Mouse (Mus musculus): ENCODE measurements at regions not wholly inside any gene's neighbourhood (a gene's known extent, or its start where the extent isn't known, plus 50 kb on each side); places are given as distances from the start of the nearest gene placed in this dataset.
A peak's percentile ranks its signal among the peaks of the same experiment; 100 is the strongest.

GRCm38 (mm10) chr3:51092079-51093028 lies 131.9 kb upstream of the Noct start:
- no peak for ATAC-seq

DNA sequence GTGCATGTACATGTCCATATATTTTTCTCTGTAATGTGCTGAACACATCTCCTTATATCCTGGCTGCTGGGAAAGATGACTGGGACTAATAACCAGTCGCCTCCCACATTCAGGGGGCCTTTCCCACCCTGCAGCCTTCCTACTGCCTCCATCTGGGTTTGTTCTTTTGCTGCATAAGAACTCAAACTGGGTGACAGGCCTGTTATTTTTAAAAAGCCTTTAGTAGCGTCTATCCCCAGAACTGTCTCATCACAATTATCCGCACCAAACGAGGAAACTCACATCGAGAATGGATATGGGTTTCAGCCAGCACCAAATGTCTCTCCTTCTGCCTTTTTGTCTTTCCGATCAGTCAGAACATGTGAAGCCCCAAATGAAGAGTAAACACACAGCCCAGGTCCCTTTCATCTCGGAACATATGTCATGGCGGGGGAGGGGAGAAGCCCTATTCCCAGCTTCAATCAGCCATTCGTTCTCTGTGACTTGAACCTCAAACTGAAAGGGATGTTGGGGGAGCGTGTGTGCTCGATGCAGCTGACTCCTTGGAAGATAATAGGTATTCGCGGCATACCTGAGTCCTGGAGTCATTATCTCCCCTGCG lies 128.3 kb upstream of the Noct start:
- ATAC-seq: no peak

DNA sequence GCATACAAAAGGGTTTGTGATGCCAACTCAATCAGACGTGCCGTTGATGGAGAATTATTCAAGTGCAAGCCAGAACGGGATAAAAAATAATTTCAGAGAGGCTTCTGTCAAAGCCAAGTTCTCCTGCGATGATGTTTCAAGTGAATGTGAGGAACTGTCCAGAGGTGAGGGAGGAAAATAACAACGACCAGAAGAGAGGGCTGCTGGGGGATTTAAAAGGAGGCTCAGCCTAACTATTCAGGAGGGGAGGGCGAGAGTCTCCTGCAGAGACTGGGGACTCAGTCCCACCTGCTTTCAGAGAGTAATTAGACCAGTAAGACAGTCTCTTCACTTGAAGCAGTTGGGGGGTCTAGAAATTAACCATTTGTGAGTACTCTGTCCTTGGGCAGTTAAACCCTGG lies 127.7 kb upstream of the Noct start:
- ATAC-seq: no peak

- ATAC-seq: no peak
Measured at GRCm38 (mm10) chr3:51097362-51097761, 126.9 kb upstream of the Noct start.

DNA sequence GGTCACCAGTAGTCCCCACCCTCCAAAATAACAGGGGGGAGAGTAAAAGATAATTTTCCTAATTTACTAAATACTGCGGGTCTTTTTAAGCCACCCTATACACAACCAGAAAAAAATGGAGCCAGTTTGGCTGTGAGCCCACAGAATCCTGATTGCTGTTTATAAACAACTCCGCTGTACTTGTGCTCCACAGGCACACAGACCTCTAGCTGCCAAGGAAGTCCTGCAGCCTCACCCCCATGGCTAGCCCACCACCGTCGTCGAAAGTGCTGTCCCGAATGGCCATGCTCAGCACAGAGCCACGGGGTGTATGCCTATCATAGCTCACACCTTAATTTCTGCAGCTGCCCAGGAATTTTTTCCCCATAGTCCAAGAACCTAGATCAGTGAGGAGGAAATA lies 124.3 kb upstream of the Noct start:
- no peak for ATAC-seq

- ATAC-seq: no peak
Measured at GRCm38 (mm10) chr3:51108639-51109202, 115.5 kb upstream of the Noct start.

- ATAC-seq: no peak
Measured at GRCm38 (mm10) chr3:51111241-51111640, 113.0 kb upstream of the Noct start.

GRCm38 (mm10) chr3:51112351-51112750 lies 111.9 kb upstream of the Noct start:
- no peak for ATAC-seq

DNA sequence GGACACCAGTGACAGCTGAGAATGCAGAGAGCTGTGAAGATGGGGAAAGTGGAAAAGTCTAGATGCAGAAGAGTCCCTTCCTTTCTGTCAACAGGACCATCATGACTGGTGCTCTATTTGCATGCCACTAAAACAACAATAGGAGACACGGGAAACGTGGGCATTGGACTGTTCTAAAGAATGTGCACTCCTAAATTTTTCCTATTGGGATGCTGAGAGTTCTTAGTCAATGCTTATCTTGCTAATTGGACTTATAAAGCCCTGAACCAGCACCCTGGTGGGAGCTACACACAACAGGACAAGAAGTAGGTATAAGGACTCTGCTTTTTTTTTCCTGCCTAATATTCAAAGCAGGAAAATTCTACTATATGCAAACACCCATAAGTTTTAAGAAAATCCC lies 108.3 kb upstream of the Noct start:
- no peak for ATAC-seq

GRCm38 (mm10) chr3:51118706-51119105 lies 105.5 kb upstream of the Noct start:
- peak; percentile 37 for ATAC-seq

DNA sequence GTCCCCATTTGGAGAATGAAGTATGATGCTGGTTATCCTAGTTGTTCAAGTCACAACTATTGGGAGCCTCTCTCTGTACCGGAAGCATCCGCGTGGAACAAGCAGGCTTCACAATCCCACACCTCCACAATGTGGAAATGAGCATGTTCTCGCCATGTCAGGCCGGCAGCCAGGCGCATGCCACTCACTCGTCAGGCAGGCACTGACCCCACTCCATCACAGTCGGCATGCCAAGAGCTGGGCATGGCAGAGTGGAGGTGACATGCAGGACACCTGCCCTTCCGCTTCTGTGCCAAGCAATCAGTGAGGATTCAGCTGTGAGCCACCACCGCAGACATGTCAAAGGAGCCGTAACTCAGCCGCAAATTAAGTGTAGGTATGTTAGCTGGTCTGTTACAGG lies 103.7 kb upstream of the Noct start:
- no peak for ATAC-seq

DNA sequence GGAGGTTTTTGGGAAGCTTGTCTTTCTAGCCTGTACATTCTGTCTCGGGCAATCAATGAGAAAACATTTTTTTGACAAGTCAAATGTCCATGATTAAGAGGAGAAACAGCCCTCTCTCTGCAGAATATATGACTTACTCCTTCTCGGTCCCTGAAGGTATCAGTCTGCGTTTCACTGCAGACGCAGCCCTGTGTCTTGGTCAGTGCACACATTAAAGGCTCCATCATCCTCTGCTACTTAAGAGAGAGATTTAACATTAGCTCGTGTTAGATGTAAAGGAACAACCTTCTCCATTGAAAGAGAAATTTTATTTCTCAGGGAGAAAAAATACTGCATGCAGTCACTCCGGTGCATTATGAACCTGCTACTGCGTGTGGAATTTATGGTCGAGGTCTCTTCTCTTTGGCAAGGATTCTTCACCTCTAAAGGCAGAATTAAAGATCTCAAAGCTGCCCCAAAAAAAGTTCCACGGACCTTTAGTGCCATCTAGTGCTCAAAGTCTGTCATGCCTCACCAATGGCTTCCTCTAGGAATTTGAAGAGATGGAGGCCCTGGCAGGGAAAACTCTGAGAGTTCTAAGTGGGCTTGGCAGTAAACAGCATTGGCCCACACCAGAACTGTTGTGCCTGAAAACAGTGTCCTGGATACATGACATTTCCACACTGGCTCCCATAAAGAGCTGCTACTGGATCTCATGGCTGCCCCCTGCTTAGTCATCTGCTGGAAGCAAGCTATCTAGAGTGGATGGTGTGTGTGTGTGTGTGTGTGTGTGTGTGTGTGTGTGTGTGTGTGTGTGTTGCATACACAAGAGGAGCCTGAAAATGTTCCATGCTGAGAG lies 102.3 kb upstream of the Noct start:
- ATAC-seq: peak; percentile 37

GRCm38 (mm10) chr3:51122541-51122935 lies 101.7 kb upstream of the Noct start:
- no peak for ATAC-seq

GRCm38 (mm10) chr3:51127875-51128274 lies 96.4 kb upstream of the Noct start:
- ATAC-seq: no peak

GRCm38 (mm10) chr3:51128491-51129155 lies 95.6 kb upstream of the Noct start:
- peak; percentile 99 for ATAC-seq

DNA sequence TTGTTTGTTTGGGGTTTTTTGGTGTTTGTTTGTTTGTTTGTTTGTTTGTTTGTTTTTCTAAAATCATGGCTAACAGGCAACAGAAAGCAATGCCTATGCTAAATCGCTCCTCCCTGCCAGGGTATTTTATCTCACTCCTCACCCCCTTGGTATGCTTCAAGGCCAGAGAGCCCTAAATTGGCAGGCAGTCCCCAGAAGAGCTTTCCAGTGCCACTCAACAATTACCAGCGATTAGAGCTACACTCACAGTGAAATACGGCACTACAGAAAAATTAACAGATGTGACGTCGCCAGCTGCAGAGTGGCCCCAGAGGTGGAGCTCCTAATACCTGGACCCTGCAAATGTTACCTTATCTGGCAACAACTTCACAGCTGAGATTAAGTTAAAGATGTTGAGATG lies 93.5 kb upstream of the Noct start:
- ATAC-seq: no peak

DNA sequence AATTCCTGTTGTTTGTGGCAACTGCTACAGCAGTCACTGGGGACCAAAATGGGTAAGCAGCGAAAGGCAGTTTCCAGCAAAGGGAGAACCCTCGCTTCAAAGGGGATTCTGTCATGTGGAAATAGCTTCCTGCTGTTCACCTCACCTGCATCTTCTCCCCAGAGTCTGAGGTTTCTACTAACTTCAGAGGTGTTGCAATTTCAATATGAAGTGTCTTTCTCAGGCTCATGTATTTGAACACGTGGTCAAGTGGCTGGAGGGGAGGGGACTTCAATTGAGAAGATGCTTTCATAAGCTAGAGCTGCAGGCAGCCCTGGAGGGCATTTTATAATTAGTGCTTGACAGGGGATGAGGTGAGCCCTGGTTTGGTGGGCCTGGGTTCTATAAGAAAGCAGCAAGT lies 92.9 kb upstream of the Noct start:
- no peak for ATAC-seq

- ATAC-seq: no peak
Measured at GRCm38 (mm10) chr3:51132736-51133135, 91.5 kb upstream of the Noct start.

DNA sequence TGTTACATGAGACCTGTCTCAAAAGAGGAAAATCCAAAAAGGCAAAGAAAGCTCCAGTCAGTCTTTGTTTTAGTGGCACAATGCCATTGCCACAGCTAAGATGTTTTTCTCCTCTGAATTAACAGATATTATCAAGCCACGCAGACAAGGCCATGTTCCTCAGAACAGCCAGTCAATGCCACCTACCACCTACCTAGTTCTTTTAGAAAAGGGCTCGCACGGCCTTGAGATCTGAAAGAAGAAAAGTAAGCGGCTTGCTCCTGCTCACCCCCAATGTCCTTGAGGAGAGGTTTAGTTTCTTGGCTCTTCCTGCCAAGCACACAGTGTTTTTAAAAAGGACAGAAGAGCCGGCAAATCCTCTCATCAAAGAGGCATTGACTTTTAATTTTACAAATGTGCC lies 88.7 kb upstream of the Noct start:
- no peak for ATAC-seq

- no peak for ATAC-seq
Measured at GRCm38 (mm10) chr3:51137730-51138312, 86.4 kb upstream of the Noct start.

DNA sequence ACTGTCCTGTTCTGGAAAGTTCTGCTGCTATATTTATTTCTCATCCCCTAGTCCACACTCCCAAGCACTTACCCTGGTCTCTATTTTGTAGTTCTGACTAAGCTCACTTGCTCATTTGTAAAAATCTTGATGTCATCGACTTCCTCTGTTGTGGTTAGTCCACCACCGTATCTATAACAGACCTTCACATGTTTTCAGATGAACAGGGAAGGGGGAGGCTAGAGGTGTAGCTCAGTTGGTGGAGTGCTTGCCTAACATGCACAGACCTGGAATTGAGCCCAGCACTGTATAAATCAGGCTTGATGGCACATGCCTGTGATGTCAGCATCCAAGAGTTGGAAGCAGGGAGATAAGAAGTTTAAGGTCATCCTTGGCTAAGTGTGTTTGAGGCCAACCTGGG lies 78.3 kb upstream of the Noct start:
- ATAC-seq: peak; percentile 49

DNA sequence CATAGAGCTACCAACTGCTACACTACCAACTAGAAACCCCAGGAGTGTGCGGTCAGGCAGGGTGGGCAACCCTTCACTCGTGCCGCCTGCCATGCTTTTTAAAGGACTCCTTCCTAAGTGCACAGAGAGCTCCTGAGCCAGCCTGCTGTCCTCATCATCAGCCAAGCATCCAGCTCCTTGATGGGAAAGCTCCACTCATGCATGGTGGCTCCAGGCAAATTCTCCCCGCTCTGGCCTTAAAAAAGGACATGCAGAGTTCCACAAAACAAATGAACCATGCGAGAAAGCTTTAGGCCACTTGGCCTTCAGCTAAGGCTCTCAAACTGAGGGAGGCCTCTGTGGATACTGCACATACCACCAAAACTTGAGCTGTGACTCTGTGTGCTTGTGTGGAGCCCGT lies 74.2 kb upstream of the Noct start:
- ATAC-seq: no peak

Measured in activated CD4-positive, CD25-positive, alpha-beta regulatory T cell, adult 4 months (primary cell).